Mouse (Mus musculus) liver, embryonic 11.5 days (tissue): Measurements from ENCODE around the gene Fgf12. TPM values are rescaled to one million over a fixed set of nuclear protein-coding genes. Genes with fewer than 3 reads are reported as not detected.

Experiments used
- ATAC-seq: fragments of 200-750 bp; cut with Nextera tagmentation; replicated peaks from 2 replicates; pipeline ENCODE4 v1.8.0; 2017; ENCODE audit warnings: moderate number of reproducible peaks, mild to moderate bottlenecking, moderate TSS enrichment, moderate library complexity; ENCODE audit not compliant: low FRiP score
- DNase-seq: peaks from one replicate; pipeline ENCODE4 v3.0.0-alpha.2; 2017; ENCODE audit warnings: low spot score
- H3K27ac ChIP-seq: fragments of 300-500 bp; sonication (generic); 2 replicates; pipeline ENCODE4 v1.5.1; 2014; ENCODE audit warnings: mild to moderate bottlenecking, low read depth, low read length, control low read depth
- H3K27me3 ChIP-seq: fragments of 300-500 bp; sonication (generic); replicated peaks from 2 replicates; pipeline ENCODE4 v1.6.1; 2014; ENCODE audit warnings: low read length, mixed read lengths; ENCODE audit not compliant: control insufficient read depth, insufficient read depth
- H3K36me3 ChIP-seq: fragments of 300-500 bp; sonication (generic); 2 replicates; pipeline ENCODE4 v1.6.1; 2014; ENCODE audit warnings: mild to moderate bottlenecking, low read length, moderate library complexity, mixed read lengths; ENCODE audit not compliant: control insufficient read depth, insufficient read depth
- H3K4me1 ChIP-seq: fragments of 300-500 bp; sonication (generic); replicated peaks from 2 replicates; pipeline ENCODE4 v1.6.1; 2014; ENCODE audit warnings: low read length, mixed read lengths; ENCODE audit not compliant: control insufficient read depth, insufficient read depth
- H3K4me2 ChIP-seq: fragments of 300-500 bp; sonication (generic); 2 replicates; pipeline ENCODE4 v1.6.1; 2014; ENCODE audit warnings: mild to moderate bottlenecking, control low read depth, moderate library complexity
- H3K4me3 ChIP-seq: fragments of 300-500 bp; sonication (generic); 2 replicates; pipeline ENCODE4 v1.5.1; 2014; ENCODE audit warnings: low read depth, low read length, control low read depth
- H3K9ac ChIP-seq: fragments of 300-500 bp; sonication (generic); 2 replicates; pipeline ENCODE4 v1.6.1; 2014; ENCODE audit warnings: low read depth, low read length, control low read depth
- H3K9me3 ChIP-seq: fragments of 300-500 bp; sonication (generic); 2 replicates; pipeline ENCODE4 v1.6.1; 2016; ENCODE audit warnings: low read length, inconsistent platforms, mixed read lengths; ENCODE audit not compliant: control insufficient read depth
- WGBS: fragments of 180-500 bp; shearing (Covaris S2); extraction: QIAGEN DNeasy Blood & Tissue Kit; methylation state at CpG from one replicate; pipeline ENCODE4 v1.1.7; 2014; 5-methylcytosine and 5-hydroxymethylcytosine counted together
- microRNA counts: library from miRNA; unstranded; fragments of <30 nt; microRNA quantifications from one replicate; lab custom pipeline; 2015
- microRNA-seq: library from miRNA; unstranded; fragments of <30 nt; microRNA quantifications from one replicate; pipeline ENCODE4, GENCODE M21; 2017; ENCODE audit warnings: borderline number of aligned reads
- polyA plus RNA-seq: library from polyadenylated mRNA; unstranded; fragments of >200 nt; fragmentation: Nextera tagmentation; extraction: Ambion mirVana; gene quantifications from 2 replicates; pipeline ENCODE4 v1.2.1, GENCODE M21; 2014

Gene Fgf12
- polyA plus RNA-seq, 1 experiment from 2014 or later, result 1.3 TPM

- no peaks in the 10 kb centered on the region for H3K9me3 ChIP-seq
- no peak overlapping the region for H3K4me3 ChIP-seq
- 84% methylated on average over 5 of the region's 5 CpGs for WGBS
- H3K9ac ChIP-seq, result no peak overlapping the region
- H3K27me3 ChIP-seq, result no peaks in the 10 kb centered on the region
- no peak overlapping the region for H3K4me2 ChIP-seq
- no peak for ATAC-seq
- no peaks in the 10 kb centered on the region for H3K4me1 ChIP-seq
- no peak overlapping the region for H3K27ac ChIP-seq
- DNase-seq, result no peak
- no peaks in the 10 kb centered on the region for H3K36me3 ChIP-seq
These were observed 536.9 kb downstream of the Fgf12 start for GRCm38 (mm10) chr16:28215930-28216329.

GRCm38 (mm10) chr16:28212411-28212810 is 540.5 kb downstream of the Fgf12 start:
- 65% methylated on average over 1 of the region's 1 CpGs for WGBS
- Histone ChIP-seq H3K27ac (no peak overlapping the region), H3K9ac (no peak overlapping the region)

GRCm38 (mm10) chr16:28156443-28156842 is 596.4 kb downstream of the Fgf12 start:
- DNase-seq (no peak), ATAC-seq (no peak)
- Histone ChIP-seq H3K4me2 (no peak overlapping the region), H3K36me3 (no peaks in the 10 kb centered on the region), H3K9ac (no peak overlapping the region), H3K4me1 (no peaks in the 10 kb centered on the region), H3K9me3 (no peaks in the 10 kb centered on the region), H3K4me3 (no peak overlapping the region), H3K27ac (no peak overlapping the region), H3K27me3 (no peaks in the 10 kb centered on the region)
- 79% methylated on average over 2 of the region's 2 CpGs for WGBS

More at GRCm38 (mm10) chr16:28212411-28212810, 540.5 kb downstream of the Fgf12 start:
- ATAC-seq, result no peak
- Histone ChIP-seq H3K36me3 (no peaks in the 10 kb centered on the region), H3K4me1 (no peaks in the 10 kb centered on the region), H3K27me3 (no peaks in the 10 kb centered on the region), H3K4me3 (no peak overlapping the region), H3K4me2 (no peak overlapping the region), H3K9me3 (no peaks in the 10 kb centered on the region)
- DNase-seq, result no peak

GRCm38 (mm10) chr16:28140972-28141371 is 611.9 kb downstream of the Fgf12 start:
- H3K4me1 ChIP-seq, result no peaks in the 10 kb centered on the region
- WGBS, result 75% methylated on average over 3 of the region's 3 CpGs
- no peak overlapping the region for H3K4me3 ChIP-seq
- DNase-seq (no peak), ATAC-seq (no peak)
- H3K27me3 ChIP-seq, result no peaks in the 10 kb centered on the region
- no peak overlapping the region for H3K27ac ChIP-seq
- no peak overlapping the region for H3K9ac ChIP-seq
- H3K4me2 ChIP-seq, result no peak overlapping the region
- H3K36me3 ChIP-seq, result no peaks in the 10 kb centered on the region
- no peaks in the 10 kb centered on the region for H3K9me3 ChIP-seq

GRCm38 (mm10) chr16:28127006-28127405 is 625.9 kb downstream of the Fgf12 start:
- no peaks in the 10 kb centered on the region for H3K36me3 ChIP-seq
- no peak for ATAC-seq
- no peak overlapping the region for H3K4me3 ChIP-seq
- H3K9ac ChIP-seq, result no peak overlapping the region
- no peak overlapping the region for H3K27ac ChIP-seq
- DNase-seq, result no peak
- 85% methylated on average over 2 of the region's 2 CpGs for WGBS
- H3K27me3 ChIP-seq, result no peaks in the 10 kb centered on the region
- no peaks in the 10 kb centered on the region for H3K4me1 ChIP-seq
- H3K4me2 ChIP-seq, result no peak overlapping the region
- no peaks in the 10 kb centered on the region for H3K9me3 ChIP-seq

MicroRNA genes within 50 kb of the gene (microRNA counts, 519-probe panel; counts per million panel counts)
- 4,604 counts per million, percentile 32 among the panel's probes with 10 or more counts for microRNA mmu-miR-690 (lab: Ali Mortazavi, UCI)

Small RNA genes within 50 kb of the gene (microRNA-seq; reads per million reads assigned to microRNA genes)
- not detected for gene Mir690

Other genes starting within 250 kb of the Fgf12 start
- gene Mb21d2, start 176.6 kb upstream of the Fgf12 start, polyA plus RNA-seq, result 4.2 and 4.7 TPM in 2 replicates